In the genomic region with DNA sequence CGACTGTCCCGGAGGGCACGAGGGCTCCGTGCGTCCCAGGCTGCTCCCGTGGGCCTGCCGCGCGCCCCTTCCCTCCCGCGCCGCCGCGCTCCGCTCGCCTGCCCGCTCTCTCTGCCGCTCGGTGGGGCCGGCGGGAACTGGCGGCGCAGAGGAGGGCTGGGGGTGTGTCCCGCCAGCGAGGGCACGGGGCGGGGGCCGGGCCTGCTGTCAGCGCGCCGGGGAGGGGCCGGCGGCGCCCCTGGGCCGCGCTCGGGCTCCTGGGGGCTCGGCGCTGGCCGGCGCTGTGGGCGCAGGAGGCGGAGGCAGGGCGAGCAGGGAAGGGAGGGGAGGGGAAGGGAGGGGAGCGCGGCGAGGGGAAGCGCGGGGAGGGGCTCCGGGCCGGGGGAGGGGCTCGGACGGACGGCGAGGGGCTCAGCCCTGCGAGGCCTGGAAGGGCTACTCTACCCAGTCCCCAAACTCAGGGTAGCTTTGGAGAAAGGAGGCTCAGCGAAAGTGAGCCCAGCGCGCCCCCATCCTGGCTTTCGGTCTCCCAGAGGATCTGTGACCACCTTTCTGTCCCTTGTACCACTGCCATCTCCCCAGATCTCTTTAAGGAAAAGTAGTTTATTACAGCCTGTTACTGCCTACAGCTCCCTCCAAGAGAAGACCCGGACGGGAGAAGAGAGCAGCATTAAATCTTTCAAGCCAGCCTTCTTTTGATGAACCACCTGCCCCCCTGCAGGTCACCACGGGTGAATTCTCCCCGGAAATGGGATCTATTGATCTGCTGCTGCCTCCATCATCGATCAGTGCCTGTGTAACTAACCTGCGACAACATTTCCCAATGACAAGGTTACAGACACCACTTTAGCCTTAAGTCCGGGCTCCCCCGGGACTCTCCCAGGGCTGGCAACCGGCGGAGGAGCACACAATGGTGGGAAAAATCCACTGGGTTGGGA, we compare ENCODE assay signal across 8 mouse cellular contexts. TPM values are rescaled to one million over a fixed set of nuclear protein-coding genes. Genes with fewer than 3 reads are reported as not detected.
DNase-seq lines count a peak whose midpoint lies in the region; ATAC-seq and TF ChIP-seq lines count a peak whose summit lies in the region.

Sh3pxd2a (minus strand) TSS at position 98 of the 938 bp plus-strand sequence.

- peak within 1 kb of the TSS; percentile 76 for H3K4me3 ChIP-seq in kidney, embryonic 16.5 days (ENCODE audit: low read length)
- peak within 1 kb of the TSS; percentile 66 for H3K4me3 ChIP-seq in liver, postnatal 0 days (ENCODE audit: low read depth, low read length)

- H3K27me3 ChIP-seq in kidney, embryonic 16.5 days (ENCODE audit: insufficient read depth, low read length): no peaks in the 10 kb centered on the region
- peaks cover 10% of the 10 kb centered on the region; the same call in 1 of the 2 replicates for H3K27me3 ChIP-seq in liver, postnatal 0 days (ENCODE audit: insufficient read depth, low read length)

- TF ChIP-seq EP300 in liver, postnatal 0 days (IDR thresholded peaks at IDR 0.05; ENCODE audit: low read depth): peak; percentile 62; the same call in 1 of the 2 replicates

- peaks cover 34% of the 10 kb centered on the region for H3K4me1 ChIP-seq in kidney, embryonic 16.5 days (ENCODE audit: insufficient read depth, low read length)
- peaks cover 18% of the 10 kb centered on the region for H3K4me1 ChIP-seq in liver, postnatal 0 days (ENCODE audit: insufficient read depth)

- peak; percentile 14 to 60 for DNase-seq in spleen, adult 18-20 months
- DNase-seq in spleen, postnatal 4 days (ENCODE audit: low spot score in 2 of 2): no peak
- peak; percentile 71 for DNase-seq in embryo, embryonic 11.5 days (ENCODE audit: low read depth, low spot score)
- no peak for DNase-seq in heart, adult 8-10 months (ENCODE audit: low spot score)
- DNase-seq in liver, postnatal 0 days: peak; percentile 73
- DNase-seq in c-Kit-positive CD71-positive TER-119-positive erythroid progenitor cells, embryonic 14.5 days (ENCODE audit: low spot score): no peak

- H3K9ac ChIP-seq in kidney, embryonic 16.5 days (replicated peaks; ENCODE audit: low read length): peak within 1 kb of the TSS; percentile 88
- peak within 1 kb of the TSS; percentile 77 for H3K9ac ChIP-seq in liver, postnatal 0 days (replicated peaks)

- peak within 1 kb of the TSS; percentile 90 for H3K27ac ChIP-seq in kidney, embryonic 16.5 days (ENCODE audit: low read length)
- peak within 1 kb of the TSS; percentile 96 for H3K27ac ChIP-seq in liver, postnatal 0 days (ENCODE audit: low read depth)

- H3K4me2 ChIP-seq in kidney, embryonic 16.5 days (replicated peaks; ENCODE audit: low read depth, low read length): peak within 1 kb of the TSS; percentile 95
- peak within 1 kb of the TSS; percentile 91 for H3K4me2 ChIP-seq in liver, postnatal 0 days (ENCODE audit: low read depth, low read length)

- under 1% methylated on average over 41 of the region's 70 CpGs for WGBS in kidney, embryonic 16.5 days
- 2% methylated on average over 47 of the region's 70 CpGs for WGBS in liver, postnatal 0 days (ENCODE audit: insufficient replicate concordance)

- H3K36me3 ChIP-seq in kidney, embryonic 16.5 days (ENCODE audit: insufficient read depth, low read length): no peaks in the 10 kb centered on the region
- no peaks in the 10 kb centered on the region for H3K36me3 ChIP-seq in liver, postnatal 0 days (replicated peaks; ENCODE audit: insufficient read depth, low read length)

- H3K9me3 ChIP-seq in kidney, embryonic 16.5 days (ENCODE audit: low read length): no peaks in the 10 kb centered on the region
- no peaks in the 10 kb centered on the region for H3K9me3 ChIP-seq in liver, postnatal 0 days (ENCODE audit: low read length)

- TF ChIP-seq CTCF in liver, postnatal 0 days (IDR thresholded peaks at IDR 0.05; ENCODE audit: low read depth): no peak

- peak; percentile 96 for ATAC-seq in kidney, embryonic 16.5 days (ENCODE audit: low FRiP score, low TSS enrichment)
- peak; percentile 80 for ATAC-seq in liver, postnatal 0 days
- ATAC-seq in neutrophil, adult 5-6 weeks (ENCODE audit: extremely low read depth, insufficient number of reproducible peaks, low FRiP score, poor library complexity, severe bottlenecking): peak; percentile 17; the same call in 1 of the 2 replicates

RNA-seq across cellular contexts. Expression of gene Sh3pxd2a, which starts in this region (rescaled TPM):
- 10 to 100 TPM; 40.6 to 54.7 (median 46.2) TPM for total RNA-seq in heart, adult 8-10 months (2022)
- 5.0 and 5.5 TPM in 2 replicates for polyA plus RNA-seq in kidney, embryonic 16.5 days (2015; fragmentation: Nextera tagmentation; extraction: Ambion mirVana)
- 0.82 and 0.95 TPM in 2 replicates for polyA plus RNA-seq in liver, postnatal 0 days (2015; fragmentation: Nextera tagmentation; extraction: Ambion mirVana)
- total RNA-seq in neutrophil, adult 5-6 weeks (2017): 17.8 and 24.0 TPM in 2 replicates

Comparison
In these comparisons a context has a peak if more than half of its experiments do, and no peak if none do; other contexts are left out.
1. DNase-seq: peak in spleen, adult 18-20 months (2 of 2) and embryo, embryonic 11.5 days (single experiment); none in spleen, postnatal 4 days (0 of 2), heart, adult 8-10 months (single experiment) and c-Kit-positive CD71-positive TER-119-positive erythroid progenitor cells, embryonic 14.5 days (single experiment).
2. Peak in DNase-seq, ATAC-seq, H3K4me3 ChIP-seq, H3K27ac ChIP-seq, H3K9ac ChIP-seq and H3K4me2 ChIP-seq in liver, postnatal 0 days; RNA of the gene not detected or under 1 TPM.
3. ATAC-seq: peak in every context shown above with its lines; median percentile 96 in kidney, embryonic 16.5 days; 80 in liver, postnatal 0 days; 17 in neutrophil, adult 5-6 weeks.